Mouse (Mus musculus) hindbrain, embryonic 16.5 days (tissue): ENCODE measurements around the gene Tap2. TPM values are rescaled to one million over a fixed set of nuclear protein-coding genes. Genes with fewer than 3 reads are reported as not detected.
"Not testable (repeated sequence)": the region's sequence is repeated elsewhere in the genome, so short reads cannot be mapped to it uniquely, and the experiment has no call there.

ENCODE experiments used
- ATAC-seq: fragments of 200-750 bp; cut with Nextera tagmentation; 2 replicates; pipeline ENCODE4 v1.8.0; 2017; ENCODE audit warnings: moderate TSS enrichment, moderate library complexity
- H3K27ac ChIP-seq: fragments of 300-500 bp; sonication (generic); 2 replicates; pipeline ENCODE4 v1.5.1; 2014; ENCODE audit warnings: low read depth, mild to moderate bottlenecking, control low read depth, low read length, moderate library complexity
- H3K27me3 ChIP-seq: fragments of 300-500 bp; sonication (generic); replicated peaks from 2 replicates; pipeline ENCODE4 v1.6.1; 2014; ENCODE audit warnings: low read length; ENCODE audit not compliant: control insufficient read depth, insufficient read depth
- H3K36me3 ChIP-seq: fragments of 300-500 bp; sonication (generic); 2 replicates; pipeline ENCODE4 v1.6.1; 2014; ENCODE audit warnings: mild to moderate bottlenecking, low read length, moderate library complexity, mixed read lengths; ENCODE audit not compliant: control insufficient read depth, insufficient read depth
- H3K4me1 ChIP-seq: fragments of 300-500 bp; sonication (generic); 2 replicates; pipeline ENCODE4 v1.6.1; 2014; ENCODE audit warnings: low read depth, low read length; ENCODE audit not compliant: control insufficient read depth, insufficient read depth
- H3K4me2 ChIP-seq: fragments of 300-500 bp; sonication (generic); 2 replicates; pipeline ENCODE4 v1.6.1; 2014; ENCODE audit warnings: mild to moderate bottlenecking, low read length, control low read depth, moderate library complexity
- H3K4me3 ChIP-seq: fragments of 300-500 bp; sonication (generic); 2 replicates; pipeline ENCODE4 v1.5.1; 2014; ENCODE audit warnings: mild to moderate bottlenecking, low read length, control low read depth, moderate library complexity
- H3K9ac ChIP-seq: fragments of 300-500 bp; sonication (generic); 2 replicates; pipeline ENCODE4 v1.6.1; 2014; ENCODE audit warnings: low read depth, mild to moderate bottlenecking, control low read depth, low read length, moderate library complexity
- H3K9me3 ChIP-seq: fragments of 300-500 bp; sonication (generic); 2 replicates; pipeline ENCODE4 v1.6.1; 2014; ENCODE audit warnings: mild to moderate bottlenecking, low read length, moderate library complexity; ENCODE audit not compliant: control insufficient read depth
- WGBS: fragments of 180-500 bp; shearing (Covaris S2); extraction: QIAGEN DNeasy Blood & Tissue Kit; methylation state at CpG from one replicate; pipeline ENCODE4 v1.1.7; 2014; 5-methylcytosine and 5-hydroxymethylcytosine counted together
- polyA plus RNA-seq: library from polyadenylated mRNA; unstranded; fragments of >200 nt; fragmentation: Nextera tagmentation; extraction: Ambion mirVana; gene quantifications from 2 replicates; pipeline ENCODE4 v1.2.1, GENCODE M21; 2015

Tap2 gene
- polyA plus RNA-seq, 1 experiment from 2014 or later: 2.9 TPM

GRCm38 (mm10) chr17:34217986-34218385 is 14.7 kb downstream of the Tap2 start:
- H3K4me3 ChIP-seq: no peak overlapping the region
- no peak for ATAC-seq
- peaks cover 8% of the 10 kb centered on the region for H3K27me3 ChIP-seq
- H3K9ac ChIP-seq: no peak overlapping the region
- WGBS: 86% methylated on average over 5 of the region's 5 CpGs
- H3K4me2 ChIP-seq: no peak overlapping the region
- no peaks in the 10 kb centered on the region for H3K9me3 ChIP-seq
- H3K4me1 ChIP-seq: no peaks in the 10 kb centered on the region; the same call in 1 of the 2 replicates
- H3K36me3 ChIP-seq: no peaks in the 10 kb centered on the region
- H3K27ac ChIP-seq: no peak overlapping the region

DNA sequence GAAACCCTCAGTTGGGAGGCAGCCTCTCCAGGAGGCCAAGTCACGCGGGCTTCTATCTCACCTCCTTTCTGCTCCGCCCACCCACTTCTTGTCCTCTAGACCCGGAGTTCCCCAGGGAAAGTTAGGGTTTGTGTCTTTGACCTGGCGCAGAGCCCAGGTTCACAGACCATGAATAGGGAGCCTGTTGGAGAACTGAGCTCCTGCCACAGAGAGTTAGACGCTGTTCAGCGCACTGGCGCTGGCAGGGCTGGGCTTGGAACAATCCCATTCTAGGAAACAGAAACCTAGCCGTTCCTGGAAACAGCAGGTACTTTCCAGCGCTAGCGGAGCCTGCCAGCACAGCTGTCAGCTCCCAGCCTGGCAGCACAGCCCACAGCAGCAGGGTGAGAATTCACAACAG is 15.3 kb downstream of the Tap2 start:
- Histone ChIP-seq H3K36me3 (no peaks in the 10 kb centered on the region), H3K4me1 (no peaks in the 10 kb centered on the region; the same call in 1 of the 2 replicates), H3K4me2 (peak overlapping the region; percentile 1), H3K9ac (no peak overlapping the region), H3K27me3 (peaks cover 6% of the 10 kb centered on the region; the same call in 1 of the 2 replicates), H3K27ac (no peak overlapping the region), H3K4me3 (no peak overlapping the region), H3K9me3 (no peaks in the 10 kb centered on the region)
- WGBS: 57% methylated on average over 11 of the region's 11 CpGs
- ATAC-seq: no peak

DNA sequence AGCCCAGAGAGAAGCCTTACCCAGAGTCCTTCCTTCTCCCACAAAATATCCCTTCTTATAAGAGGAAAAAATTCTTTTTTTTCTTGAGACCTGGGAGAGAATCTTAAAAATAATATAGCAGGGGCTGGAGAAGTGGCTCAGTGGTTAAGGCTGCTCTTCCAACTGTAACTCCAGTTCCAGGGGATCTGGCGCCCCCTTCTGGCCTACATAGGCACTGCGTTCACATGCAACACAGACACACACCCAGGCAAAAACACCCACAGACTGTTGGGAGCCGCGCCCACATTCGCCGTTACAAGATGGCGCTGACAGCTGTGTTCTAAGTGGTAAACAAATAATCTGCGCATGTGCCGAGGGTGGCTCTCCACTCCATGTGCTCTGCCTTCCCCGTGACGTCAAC is 15.8 kb downstream of the Tap2 start:
- H3K4me1 ChIP-seq, H3K27me3 ChIP-seq, H3K36me3 ChIP-seq, H3K9me3 ChIP-seq, H3K4me2 ChIP-seq, ATAC-seq, H3K9ac ChIP-seq, H3K4me3 ChIP-seq, H3K27ac ChIP-seq: not testable (repeated sequence)
- 94% methylated on average over 7 of the region's 11 CpGs for WGBS

DNA sequence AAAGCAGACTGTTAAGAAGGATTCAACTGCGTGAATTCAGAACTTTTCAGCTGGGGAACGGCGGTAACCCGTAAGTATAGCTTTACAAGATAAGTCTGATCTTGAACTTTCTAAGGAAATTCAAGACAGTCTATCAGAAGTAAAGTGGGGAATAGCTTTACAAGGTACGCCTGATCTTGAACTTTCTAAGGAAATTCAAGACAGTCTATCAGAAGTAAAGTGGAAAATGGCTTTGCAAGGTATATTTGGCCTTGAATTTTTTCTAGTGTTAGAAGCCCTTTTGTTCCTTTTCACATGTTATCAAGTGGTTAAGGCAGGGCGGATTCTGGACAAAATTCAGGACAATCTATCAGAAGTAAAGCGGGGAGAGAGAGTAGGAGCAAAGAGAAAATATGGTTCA is 16.5 kb downstream of the Tap2 start:
- H3K9me3 ChIP-seq, H3K4me3 ChIP-seq, ATAC-seq, H3K9ac ChIP-seq, H3K27ac ChIP-seq, H3K4me2 ChIP-seq, H3K4me1 ChIP-seq, H3K27me3 ChIP-seq, H3K36me3 ChIP-seq: not testable (repeated sequence)
- WGBS: 93% methylated on average over 3 of the region's 7 CpGs

GRCm38 (mm10) chr17:34220401-34220800 is 17.1 kb downstream of the Tap2 start:
- H3K4me2 ChIP-seq, ATAC-seq, H3K27me3 ChIP-seq, H3K4me1 ChIP-seq, H3K4me3 ChIP-seq, H3K9ac ChIP-seq, H3K36me3 ChIP-seq, H3K9me3 ChIP-seq, H3K27ac ChIP-seq: not testable (repeated sequence)
- no CpG with 5 or more reads among the region's 16 CpGs for WGBS

DNA sequence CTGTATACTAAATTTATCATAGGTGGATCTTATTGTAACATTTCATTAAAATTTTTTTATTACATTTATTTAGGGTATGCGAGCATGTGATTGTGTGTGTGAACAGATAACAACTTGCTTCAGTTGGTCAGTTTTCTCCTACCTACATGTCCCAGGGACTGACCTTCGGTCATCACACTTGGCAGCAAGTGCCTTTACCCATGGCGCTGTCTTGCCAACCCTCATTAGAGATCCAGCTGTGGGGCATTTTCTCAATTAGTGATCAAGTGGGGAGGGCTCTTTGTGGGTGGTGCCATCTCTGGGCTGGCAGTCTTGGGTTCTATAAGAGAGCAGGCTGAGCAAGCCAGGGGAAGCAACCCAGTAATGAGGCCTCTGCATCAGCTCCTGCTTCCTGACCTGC is 21.5 kb downstream of the Tap2 start:
- 95% methylated on average over 3 of the region's 3 CpGs for WGBS
- no peak for ATAC-seq

GRCm38 (mm10) chr17:34225426-34225825 is 22.1 kb downstream of the Tap2 start:
- H3K27me3 ChIP-seq: no peaks in the 10 kb centered on the region
- no peaks in the 10 kb centered on the region for H3K36me3 ChIP-seq
- H3K4me3 ChIP-seq: no peak overlapping the region
- H3K4me1 ChIP-seq: no peaks in the 10 kb centered on the region
- H3K27ac ChIP-seq: no peak overlapping the region
- 94% methylated on average over 8 of the region's 8 CpGs for WGBS
- no peak overlapping the region for H3K9ac ChIP-seq
- H3K4me2 ChIP-seq: no peak overlapping the region
- no peak for ATAC-seq
- no peaks in the 10 kb centered on the region for H3K9me3 ChIP-seq

More for the DNA sequence above, 21.5 kb downstream of the Tap2 start:
- H3K36me3 ChIP-seq: no peaks in the 10 kb centered on the region
- H3K27me3 ChIP-seq: no peaks in the 10 kb centered on the region
- no peak overlapping the region for H3K27ac ChIP-seq
- no peak overlapping the region for H3K9ac ChIP-seq
- H3K4me3 ChIP-seq: no peak overlapping the region
- H3K4me2 ChIP-seq: no peak overlapping the region
- no peaks in the 10 kb centered on the region for H3K9me3 ChIP-seq
- H3K4me1 ChIP-seq: no peaks in the 10 kb centered on the region

DNA sequence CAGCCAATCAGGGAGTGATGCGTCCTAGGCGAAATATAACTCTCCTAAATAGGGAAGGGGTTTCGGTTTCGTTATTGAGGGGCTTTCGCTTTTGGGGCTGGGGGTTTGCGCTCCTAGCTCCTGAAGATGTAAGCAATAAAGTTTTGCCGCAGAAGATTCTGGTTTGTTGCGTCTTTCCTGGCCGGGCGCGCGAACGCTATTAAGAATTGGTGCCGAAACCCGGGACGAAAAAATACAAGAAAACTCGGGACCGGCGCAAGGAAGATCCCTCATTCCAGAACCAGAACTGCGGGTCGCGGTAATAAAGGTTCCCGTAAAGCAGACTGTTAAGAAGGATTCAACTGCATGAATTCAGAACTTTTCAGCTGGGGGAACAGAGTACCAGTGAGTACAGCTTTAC is 22.6 kb downstream of the Tap2 start:
- H3K27ac ChIP-seq, H3K4me1 ChIP-seq, H3K4me2 ChIP-seq, ATAC-seq, H3K27me3 ChIP-seq, H3K36me3 ChIP-seq, H3K4me3 ChIP-seq, H3K9ac ChIP-seq, H3K9me3 ChIP-seq: not testable (repeated sequence)
- WGBS: 97% methylated on average over 13 of the region's 23 CpGs

- WGBS: 97% methylated on average over 4 of the region's 9 CpGs
Measured at GRCm38 (mm10) chr17:34230971-34231370, 27.6 kb downstream of the Tap2 start.

GRCm38 (mm10) chr17:34232021-34232420 is 28.7 kb downstream of the Tap2 start:
- H3K9ac ChIP-seq, ATAC-seq, H3K4me1 ChIP-seq, H3K27me3 ChIP-seq, H3K4me3 ChIP-seq, H3K36me3 ChIP-seq, H3K9me3 ChIP-seq, H3K27ac ChIP-seq, H3K4me2 ChIP-seq: not testable (repeated sequence)
- 98% methylated on average over 3 of the region's 7 CpGs for WGBS

More at GRCm38 (mm10) chr17:34230971-34231370, 27.6 kb downstream of the Tap2 start:
- not testable (repeated sequence) for ATAC-seq, H3K4me1 ChIP-seq, H3K27ac ChIP-seq, H3K27me3 ChIP-seq, H3K4me2 ChIP-seq, H3K9me3 ChIP-seq, H3K36me3 ChIP-seq, H3K4me3 ChIP-seq, H3K9ac ChIP-seq
